31 mouse cellular contexts compared by ENCODE assay signal in the genomic region with DNA sequence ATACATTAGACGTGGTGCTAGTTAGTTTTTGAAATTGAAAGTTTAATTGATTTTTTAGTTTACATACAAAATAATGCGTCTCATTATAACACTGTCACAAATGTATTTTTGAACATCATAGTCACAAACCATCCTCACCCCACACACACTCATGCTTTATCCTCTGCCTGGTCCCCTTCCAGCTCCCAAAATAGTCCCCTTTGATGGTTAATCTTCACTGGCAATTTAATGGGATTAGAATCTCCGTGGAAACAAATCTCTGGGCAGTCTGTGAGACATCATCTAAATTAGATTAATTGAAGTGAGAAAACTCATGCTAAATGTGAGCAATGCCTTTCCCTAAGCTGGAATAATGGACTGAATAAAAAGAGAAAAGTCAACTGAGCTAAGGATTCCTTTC. TPM values are rescaled to one million over a fixed set of nuclear protein-coding genes. Genes with fewer than 3 reads are reported as not detected.
DNase-seq lines count a peak whose midpoint lies in the region; ATAC-seq and TF ChIP-seq lines count a peak whose summit lies in the region.
"Had no signal": no experiment of that assay in that cellular context is flagged by ENCODE, and none has a peak within 500 bp of the region (broad histone marks: within the 10 kb centered on the region; RNA-seq: fewer than 3 reads in every experiment).

No protein-coding gene starts in this region.

- no peaks in the 10 kb centered on the region for H3K9me3 ChIP-seq in midbrain, embryonic 12.5 days
- H3K9me3 ChIP-seq in midbrain, embryonic 10.5 days (replicated peaks) = no peaks in the 10 kb centered on the region
- H3K9me3 ChIP-seq: embryonic facial prominence, embryonic 10.5 days; embryonic facial prominence, embryonic 15.5 days; forebrain, embryonic 12.5 days; kidney, embryonic 15.5 days; liver, embryonic 13.5 days; neural tube, embryonic 12.5 days had no signal

- no peaks in the 10 kb centered on the region for H3K36me3 ChIP-seq in midbrain, embryonic 12.5 days
- H3K36me3 ChIP-seq in midbrain, embryonic 10.5 days = no peaks in the 10 kb centered on the region
- H3K36me3 ChIP-seq: embryonic facial prominence, embryonic 10.5 days; embryonic facial prominence, embryonic 15.5 days; forebrain, embryonic 12.5 days; kidney, embryonic 15.5 days; liver, embryonic 13.5 days; neural tube, embryonic 12.5 days had no signal

- intact Hi-C loops in left cerebral cortex, adult 2 months (cut with DNase I) = no loop called here

- H3K4me2 ChIP-seq in midbrain, embryonic 12.5 days (replicated peaks) = no peak overlapping the region
- H3K4me2 ChIP-seq: embryonic facial prominence, embryonic 15.5 days; forebrain, embryonic 12.5 days; heart, embryonic 11.5 days; hindbrain, embryonic 14.5 days; kidney, embryonic 15.5 days; liver, embryonic 13.5 days; neural tube, embryonic 12.5 days had no signal

- no peak overlapping the region for H3K27ac ChIP-seq in midbrain, embryonic 12.5 days (replicated peaks)
- H3K27ac ChIP-seq in midbrain, embryonic 10.5 days (replicated peaks) = no peak overlapping the region
- H3K27ac ChIP-seq in left cerebral cortex, adult 2 months = no peak overlapping the region
- H3K27ac ChIP-seq: embryonic facial prominence, embryonic 10.5 days; embryonic facial prominence, embryonic 15.5 days; forebrain, embryonic 12.5 days; hindbrain, embryonic 14.5 days; kidney, embryonic 15.5 days; layer of hippocampus, adult 2 months; liver, embryonic 13.5 days; macrophage; neural tube, embryonic 12.5 days had no signal

- no peaks in the 10 kb centered on the region for H3K27me3 ChIP-seq in midbrain, embryonic 12.5 days
- H3K27me3 ChIP-seq in midbrain, embryonic 10.5 days (ENCODE audit: low read depth, poor library complexity, severe bottlenecking) = no peaks in the 10 kb centered on the region
- H3K27me3 ChIP-seq: CH12.LX; embryonic facial prominence, embryonic 15.5 days; forebrain, embryonic 12.5 days; kidney, embryonic 15.5 days; liver, embryonic 13.5 days; neural tube, embryonic 12.5 days had no signal

- no peak for TF ChIP-seq CTCF in left cerebral cortex, adult 2 months (IDR thresholded peaks at IDR 0.05)

- no peaks in the 10 kb centered on the region for H3K4me1 ChIP-seq in midbrain, embryonic 12.5 days
- peaks cover 12% of the 10 kb centered on the region for H3K4me1 ChIP-seq in midbrain, embryonic 10.5 days
- H3K4me1 ChIP-seq: embryonic facial prominence, embryonic 10.5 days; embryonic facial prominence, embryonic 15.5 days; forebrain, embryonic 12.5 days; kidney, embryonic 15.5 days; liver, embryonic 13.5 days; neural tube, embryonic 12.5 days had no signal

- DNase-seq in cerebellum, postnatal 10 days = peak; percentile 22 to 40
- no peak for DNase-seq in cerebellum, adult 9-10 months
- no peak for DNase-seq in midbrain, embryonic 10.5 days (ENCODE audit: low spot score)
- peak; percentile 10 for DNase-seq in retina, embryonic 14.5 days (ENCODE audit: low spot score)
- no peak for DNase-seq in left cerebral cortex, adult 2 months (ENCODE audit: extremely low spot score in 1 of 2, low spot score in 2 of 2)
- DNase-seq: adrenal gland, postnatal 10 days; cerebellum, adult 18-20 months; cerebellum, postnatal 25 days; gastrocnemius, postnatal 25 days; heart, adult 18-20 months; heart, postnatal 36 days; kidney, adult 18-20 months; kidney, postnatal 36 days; liver, embryonic 13.5 days; lung, adult 18-20 months; spleen, adult 18-20 months; thymus, postnatal 14 days had no signal

- WGBS in midbrain, embryonic 12.5 days = 28% methylated on average over 3 of the region's 3 CpGs
- WGBS in midbrain, embryonic 10.5 days = 46% methylated on average over 3 of the region's 3 CpGs

- no peak overlapping the region for H3K4me3 ChIP-seq in midbrain, embryonic 12.5 days
- no peak overlapping the region for H3K4me3 ChIP-seq in midbrain, embryonic 10.5 days
- no peak overlapping the region for H3K4me3 ChIP-seq in left cerebral cortex, adult 2 months
- H3K4me3 ChIP-seq: embryonic facial prominence, embryonic 10.5 days; embryonic facial prominence, embryonic 15.5 days; forebrain, embryonic 12.5 days; kidney, embryonic 15.5 days; layer of hippocampus, adult 2 months; liver, embryonic 13.5 days; myocyte; neural tube, embryonic 12.5 days had no signal

- peak; percentile 49 for ATAC-seq in midbrain, embryonic 12.5 days (ENCODE audit: low FRiP score, low read depth)
- ATAC-seq in granulocyte monocyte progenitor cell, adult 5-6 weeks (replicated peaks; ENCODE audit: poor library complexity, severe bottlenecking) = no peak
- ATAC-seq: lung, postnatal 0 days had no signal

- H3K9ac ChIP-seq in midbrain, embryonic 12.5 days (replicated peaks) = no peak overlapping the region
- H3K9ac ChIP-seq: embryonic facial prominence, embryonic 15.5 days; forebrain, embryonic 12.5 days; hindbrain, embryonic 14.5 days; kidney, embryonic 15.5 days; liver, embryonic 13.5 days; neural tube, embryonic 12.5 days had no signal

RNA-seq across cellular contexts. Expression of gene Thrb, which starts 54.0 kb away (rescaled TPM):
- polyA plus RNA-seq in midbrain, embryonic 12.5 days (2016; fragmentation: Nextera tagmentation; extraction: Ambion mirVana) = 1.3 and 1.9 TPM in 2 replicates
- 1.1 and 1.3 TPM in 2 replicates for polyA plus RNA-seq in midbrain, embryonic 10.5 days (2016; fragmentation: Nextera tagmentation; extraction: Ambion mirVana)
- 0.17 and 0.49 TPM in 2 replicates for total RNA-seq in granulocyte monocyte progenitor cell, adult 5-6 weeks (2014; fragmentation: Nextera tagmentation)
- total RNA-seq in granulocyte monocyte progenitor cell, adult 5-6 weeks (2017) = 1.4 and 1.5 TPM in 2 replicates
- 10 to 100 TPM; 97.1 to 98.6 TPM for total RNA-seq in left cerebral cortex, adult 2 months (2021)

Comparison
In these comparisons a context has a peak if more than half of its experiments do, and no peak if none do; other contexts are left out.
1. DNase-seq: peak in cerebellum, postnatal 10 days (2 of 2) and retina, embryonic 14.5 days (single experiment); none in cerebellum, adult 9-10 months (single experiment), midbrain, embryonic 10.5 days (single experiment) and left cerebral cortex, adult 2 months (0 of 2).
2. RNA of gene Thrb, which starts 54.0 kb away (total RNA-seq): 97.1 to 98.6 TPM in left cerebral cortex, adult 2 months; 0.17 to 1.5 TPM in granulocyte monocyte progenitor cell, adult 5-6 weeks; every median in the first group is over 10 times any median in the second.